Mouse (Mus musculus): Measurements from ENCODE around the gene Ptprn. TPM values are rescaled to one million over a fixed set of nuclear protein-coding genes. Genes with fewer than 3 reads are reported as not detected.

The Ptprn gene
- polyA plus RNA-seq, 1 experiment = 15.3 TPM

- Histone ChIP-seq H3ac (ENCODE audit: control insufficient read depth, insufficient read length, low read depth) (peak within 1 kb of the TSS; percentile 19), H3K79me2 (ENCODE audit: control insufficient read depth, insufficient read depth) (no peaks in the 10 kb centered on the region), H3K36me3 (ENCODE audit: control insufficient read depth, insufficient read depth) (no peaks in the 10 kb centered on the region), H3K4me3 (ENCODE audit: insufficient read depth, poor library complexity, severe bottlenecking) (no peak within 1 kb of the TSS), H3K79me3 (ENCODE audit: low read depth) (no peaks in the 10 kb centered on the region), H3K27me3 (ENCODE audit: control insufficient read depth, insufficient read depth, insufficient read length) (no peaks in the 10 kb centered on the region)
- TF ChIP-seq MYOG (IDR thresholded peaks at IDR 0.05; ENCODE audit: control insufficient read depth, extremely low read depth, insufficient read length) (no peak), MYOD1 (IDR thresholded peaks at IDR 0.05; ENCODE audit: control insufficient read depth, insufficient read length, low read depth) (no peak), CEBPB (IDR thresholded peaks at IDR 0.05; ENCODE audit: low read depth) (no peak), FOSL1 (IDR thresholded peaks at IDR 0.05; ENCODE audit: insufficient read depth, low read length, poor library complexity, severe bottlenecking) (no peak), MAX (IDR thresholded peaks at IDR 0.05) (no peak), CTCF (IDR thresholded peaks at IDR 0.05; ENCODE audit: control insufficient read depth, insufficient read depth, insufficient read length) (no peak), USF1 (IDR thresholded peaks at IDR 0.05; ENCODE audit: low read depth) (no peak)
Observed at GRCm38 (mm10) chr1:75231664-75232152, 32.6 kb downstream of the Ptprn start, which contains the start of gene A630095N17Rik. A630095N17Rik (minus strand) TSS chr1:75232102.

GRCm38 (mm10) chr1:75231224-75231623, 33.1 kb downstream of the Ptprn start:
- TF ChIP-seq FOSL1 (IDR thresholded peaks at IDR 0.05; ENCODE audit: insufficient read depth, low read length, poor library complexity, severe bottlenecking) (peak; percentile 31), CEBPB (IDR thresholded peaks at IDR 0.05; ENCODE audit: low read depth) (no peak), MYOG (IDR thresholded peaks at IDR 0.05; ENCODE audit: control insufficient read depth, extremely low read depth, insufficient read length) (no peak), CTCF (IDR thresholded peaks at IDR 0.05; ENCODE audit: control insufficient read depth, insufficient read depth, insufficient read length) (no peak), MAX (IDR thresholded peaks at IDR 0.05) (no peak)
- H3ac ChIP-seq (ENCODE audit: control insufficient read depth, insufficient read length, low read depth) = peak overlapping the region; percentile 19

GRCm38 (mm10) chr1:75230335-75230994, 33.8 kb downstream of the Ptprn start:
- Histone ChIP-seq H3K4me3 (ENCODE audit: insufficient read depth, poor library complexity, severe bottlenecking) (no peak overlapping the region), H3ac (ENCODE audit: control insufficient read depth, insufficient read length, low read depth) (no peak overlapping the region)
- TF ChIP-seq CTCF (IDR thresholded peaks at IDR 0.05; ENCODE audit: control insufficient read depth, insufficient read depth, insufficient read length) (no peak), MYOG (IDR thresholded peaks at IDR 0.05; ENCODE audit: control insufficient read depth, extremely low read depth, insufficient read length) (no peak), USF1 (IDR thresholded peaks at IDR 0.05; ENCODE audit: low read depth) (no peak), FOSL1 (IDR thresholded peaks at IDR 0.05; ENCODE audit: insufficient read depth, low read length, poor library complexity, severe bottlenecking) (no peak), MAX (IDR thresholded peaks at IDR 0.05) (no peak)

More at GRCm38 (mm10) chr1:75231224-75231623, 33.1 kb downstream of the Ptprn start:
- Histone ChIP-seq H3K4me3 (ENCODE audit: insufficient read depth, poor library complexity, severe bottlenecking) (no peak overlapping the region), H3K79me2 (ENCODE audit: control insufficient read depth, insufficient read depth) (no peaks in the 10 kb centered on the region), H3K79me3 (ENCODE audit: low read depth) (no peaks in the 10 kb centered on the region), H3K27me3 (ENCODE audit: control insufficient read depth, insufficient read depth, insufficient read length) (no peaks in the 10 kb centered on the region), H3K36me3 (ENCODE audit: control insufficient read depth, insufficient read depth) (no peaks in the 10 kb centered on the region)

GRCm38 (mm10) chr1:75229158-75229557, 35.1 kb downstream of the Ptprn start:
- Histone ChIP-seq H3K36me3 (ENCODE audit: control insufficient read depth, insufficient read depth) (no peaks in the 10 kb centered on the region), H3K4me3 (ENCODE audit: insufficient read depth, poor library complexity, severe bottlenecking) (no peak overlapping the region), H3K79me2 (ENCODE audit: control insufficient read depth, insufficient read depth) (no peaks in the 10 kb centered on the region), H3ac (ENCODE audit: control insufficient read depth, insufficient read length, low read depth) (no peak overlapping the region), H3K27me3 (ENCODE audit: control insufficient read depth, insufficient read depth, insufficient read length) (no peaks in the 10 kb centered on the region), H3K79me3 (ENCODE audit: low read depth) (no peaks in the 10 kb centered on the region)
- TF ChIP-seq MAX (IDR thresholded peaks at IDR 0.05) (no peak), MYOG (IDR thresholded peaks at IDR 0.05; ENCODE audit: control insufficient read depth, extremely low read depth, insufficient read length) (no peak), FOSL1 (IDR thresholded peaks at IDR 0.05; ENCODE audit: insufficient read depth, low read length, poor library complexity, severe bottlenecking) (no peak), CEBPB (IDR thresholded peaks at IDR 0.05; ENCODE audit: low read depth) (no peak)

More at GRCm38 (mm10) chr1:75230335-75230994, 33.8 kb downstream of the Ptprn start:
- no peaks in the 10 kb centered on the region for H3K27me3 ChIP-seq (ENCODE audit: control insufficient read depth, insufficient read depth, insufficient read length)
- no peaks in the 10 kb centered on the region for H3K36me3 ChIP-seq (ENCODE audit: control insufficient read depth, insufficient read depth)
- H3K79me2 ChIP-seq (ENCODE audit: control insufficient read depth, insufficient read depth) = no peaks in the 10 kb centered on the region
- no peaks in the 10 kb centered on the region for H3K79me3 ChIP-seq (ENCODE audit: low read depth)

GRCm38 (mm10) chr1:75227653-75228052, 36.6 kb downstream of the Ptprn start:
- Histone ChIP-seq H3K79me3 (ENCODE audit: low read depth) (no peaks in the 10 kb centered on the region), H3K36me3 (ENCODE audit: control insufficient read depth, insufficient read depth) (no peaks in the 10 kb centered on the region), H3K79me2 (ENCODE audit: control insufficient read depth, insufficient read depth) (no peaks in the 10 kb centered on the region), H3K27me3 (ENCODE audit: control insufficient read depth, insufficient read depth, insufficient read length) (no peaks in the 10 kb centered on the region), H3K4me3 (ENCODE audit: insufficient read depth, poor library complexity, severe bottlenecking) (no peak overlapping the region), H3ac (ENCODE audit: control insufficient read depth, insufficient read length, low read depth) (no peak overlapping the region)
- TF ChIP-seq MYOD1 (IDR thresholded peaks at IDR 0.05; ENCODE audit: control insufficient read depth, insufficient read length, low read depth) (no peak), CEBPB (IDR thresholded peaks at IDR 0.05; ENCODE audit: low read depth) (no peak)

- Histone ChIP-seq H3K36me3 (ENCODE audit: control insufficient read depth, insufficient read depth) (no peaks in the 10 kb centered on the region), H3K4me3 (ENCODE audit: insufficient read depth, poor library complexity, severe bottlenecking) (no peak overlapping the region), H3K27me3 (ENCODE audit: control insufficient read depth, insufficient read depth, insufficient read length) (no peaks in the 10 kb centered on the region), H3K79me2 (ENCODE audit: control insufficient read depth, insufficient read depth) (no peaks in the 10 kb centered on the region), H3K79me3 (ENCODE audit: low read depth) (no peaks in the 10 kb centered on the region), H3ac (ENCODE audit: control insufficient read depth, insufficient read length, low read depth) (no peak overlapping the region)
- no peak for TF ChIP-seq MYOD1 (IDR thresholded peaks at IDR 0.05; ENCODE audit: control insufficient read depth, insufficient read length, low read depth)
- no peak for TF ChIP-seq MYOG (IDR thresholded peaks at IDR 0.05; ENCODE audit: control insufficient read depth, extremely low read depth, insufficient read length)
- TF ChIP-seq CEBPB (IDR thresholded peaks at IDR 0.05; ENCODE audit: low read depth) = no peak
- no peak for TF ChIP-seq MAX (IDR thresholded peaks at IDR 0.05)
- TF ChIP-seq CTCF (IDR thresholded peaks at IDR 0.05; ENCODE audit: control insufficient read depth, insufficient read depth, insufficient read length) = no peak
- no peak for TF ChIP-seq FOSL1 (IDR thresholded peaks at IDR 0.05; ENCODE audit: insufficient read depth, low read length, poor library complexity, severe bottlenecking)
- TF ChIP-seq USF1 (IDR thresholded peaks at IDR 0.05; ENCODE audit: low read depth) = no peak
Observed at GRCm38 (mm10) chr1:75226138-75226537, 38.2 kb downstream of the Ptprn start.
